Mouse (Mus musculus) megakaryocyte progenitor cell, adult 5-6 weeks (primary cell): ENCODE results near the gene Oscar. TPM values are rescaled to one million over a fixed set of nuclear protein-coding genes. Genes with fewer than 3 reads are reported as not detected.

ENCODE experiments used
- ATAC-seq: replicated peaks from 2 replicates; pipeline ENCODE4 v1.8.0; 2016; ENCODE audit warnings: mild to moderate bottlenecking, moderate TSS enrichment, inconsistent platforms; ENCODE audit not compliant: poor library complexity
- total RNA-seq, 2 experiments: library from RNA; stranded (forward) in 1 of 2; stranded (reverse) in 1 of 2; fragments of 157-497, 149-512 nt in 1 of 2; fragments of 200-1000 nt in 1 of 2; gene quantifications; 2 replicates each; pipeline versions ENCODE4 v1.2.3 to v1.2.4; 2015 to 2017

Gene Oscar
- total RNA-seq, 2 experiments from 2014 or later = 0.22 TPM; not detected in 1

GRCm38 (mm10) chr7:3569725-3570124 is 46.2 kb downstream of the Oscar start:
- ATAC-seq = 0 out of 2 replicates have a peak, but pooled peaks have one; percentile 37

GRCm38 (mm10) chr7:3567336-3567735 is 48.6 kb downstream of the Oscar start:
- ATAC-seq = no peak

Other genes with a start within 250 kb of the Oscar start
- not detected in 2 replicates for gene Cacng8, start 225.5 kb downstream of the Oscar start, total RNA-seq (2015)
- not detected in 2 replicates for gene Cacng8, start 225.5 kb downstream of the Oscar start, total RNA-seq (2017)
- gene Cacng6, start 192.0 kb downstream of the Oscar start, total RNA-seq (2015) = not detected in 2 replicates
- gene Cacng6, start 192.0 kb downstream of the Oscar start, total RNA-seq (2017) = not detected in 2 replicates
- gene Tarm1, start 113.5 kb downstream of the Oscar start, total RNA-seq (2015) = 0.47 and 1.5 TPM in 2 replicates
- 0.12 and 0.91 TPM in 2 replicates for gene Tarm1, start 113.5 kb downstream of the Oscar start, total RNA-seq (2017)
- 273 and 300 TPM in 2 replicates for gene Ndufa3, start 1.2 kb upstream of the Oscar start, total RNA-seq (2015)
- gene Ndufa3, start 1.2 kb upstream of the Oscar start, total RNA-seq (2017) = 219 and 232 TPM in 2 replicates
- 16.8 and 31.8 TPM in 2 replicates for gene Tfpt, start 13.8 kb upstream of the Oscar start, total RNA-seq (2015)
- gene Tfpt, start 13.8 kb upstream of the Oscar start, total RNA-seq (2017) = 34.4 and 44.2 TPM in 2 replicates
- gene Prpf31, start 13.8 kb upstream of the Oscar start, total RNA-seq (2015) = 33.0 and 37.3 TPM in 2 replicates
- gene Prpf31, start 13.8 kb upstream of the Oscar start, total RNA-seq (2017) = 113 and 130 TPM in 2 replicates
- 114 and 122 TPM in 2 replicates for gene Cnot3, start 29.1 kb upstream of the Oscar start, total RNA-seq (2015)
- 20.0 and 25.3 TPM in 2 replicates for gene Cnot3, start 29.1 kb upstream of the Oscar start, total RNA-seq (2017)
- 6.1 and 9.4 TPM in 2 replicates for gene Leng1, start 49.7 kb upstream of the Oscar start, total RNA-seq (2015)
- gene Leng1, start 49.7 kb upstream of the Oscar start, total RNA-seq (2017) = 7.9 and 10.3 TPM in 2 replicates
- 4.4 and 8.4 TPM in 2 replicates for gene Tmc4, start 61.4 kb upstream of the Oscar start, total RNA-seq (2015)
- gene Tmc4, start 61.4 kb upstream of the Oscar start, total RNA-seq (2017) = 2.9 and 3.2 TPM in 2 replicates
- 15.0 and 19.4 TPM in 2 replicates for gene Tsen34, start 76.7 kb upstream of the Oscar start, total RNA-seq (2015)
- 17.7 and 21.0 TPM in 2 replicates for gene Tsen34, start 76.7 kb upstream of the Oscar start, total RNA-seq (2017)
- gene Mboat7, start 77.4 kb upstream of the Oscar start, total RNA-seq (2015) = 49.1 and 51.4 TPM in 2 replicates
- 19.0 and 27.6 TPM in 2 replicates for gene Mboat7, start 77.4 kb upstream of the Oscar start, total RNA-seq (2017)
- 1,732 and 1,826 TPM in 2 replicates for gene Rps9, start 87.8 kb upstream of the Oscar start, total RNA-seq (2015)
- 1,590 and 1,738 TPM in 2 replicates for gene Rps9, start 87.8 kb upstream of the Oscar start, total RNA-seq (2017)
- 8.1 and 8.9 TPM in 2 replicates for gene Pirb, start 104.2 kb upstream of the Oscar start, total RNA-seq (2015)
- 4.5 and 4.7 TPM in 2 replicates for gene Pirb, start 104.2 kb upstream of the Oscar start, total RNA-seq (2017)
- 0.72 TPM in 1 of 2 replicates, not detected in the other for gene Gm15448, start 209.5 kb upstream of the Oscar start, total RNA-seq (2015)
- gene Gm15448, start 209.5 kb upstream of the Oscar start, total RNA-seq (2017) = not detected in 2 replicates
- 1.5 and 2.7 TPM in 2 replicates for gene Pira2, start 228.9 kb upstream of the Oscar start, total RNA-seq (2015)
- 1.5 TPM in 2 replicates for gene Pira2, start 228.9 kb upstream of the Oscar start, total RNA-seq (2017)